Mouse (Mus musculus): ENCODE measurements around the gene Them7. TPM values are rescaled to one million over a fixed set of nuclear protein-coding genes. Genes with fewer than 3 reads are reported as not detected.
A peak's percentile ranks its signal among the peaks of the same experiment; 100 is the strongest.

Them7 gene
- polyA plus RNA-seq, 1 experiment from 2014 or later, result not detected

DNA sequence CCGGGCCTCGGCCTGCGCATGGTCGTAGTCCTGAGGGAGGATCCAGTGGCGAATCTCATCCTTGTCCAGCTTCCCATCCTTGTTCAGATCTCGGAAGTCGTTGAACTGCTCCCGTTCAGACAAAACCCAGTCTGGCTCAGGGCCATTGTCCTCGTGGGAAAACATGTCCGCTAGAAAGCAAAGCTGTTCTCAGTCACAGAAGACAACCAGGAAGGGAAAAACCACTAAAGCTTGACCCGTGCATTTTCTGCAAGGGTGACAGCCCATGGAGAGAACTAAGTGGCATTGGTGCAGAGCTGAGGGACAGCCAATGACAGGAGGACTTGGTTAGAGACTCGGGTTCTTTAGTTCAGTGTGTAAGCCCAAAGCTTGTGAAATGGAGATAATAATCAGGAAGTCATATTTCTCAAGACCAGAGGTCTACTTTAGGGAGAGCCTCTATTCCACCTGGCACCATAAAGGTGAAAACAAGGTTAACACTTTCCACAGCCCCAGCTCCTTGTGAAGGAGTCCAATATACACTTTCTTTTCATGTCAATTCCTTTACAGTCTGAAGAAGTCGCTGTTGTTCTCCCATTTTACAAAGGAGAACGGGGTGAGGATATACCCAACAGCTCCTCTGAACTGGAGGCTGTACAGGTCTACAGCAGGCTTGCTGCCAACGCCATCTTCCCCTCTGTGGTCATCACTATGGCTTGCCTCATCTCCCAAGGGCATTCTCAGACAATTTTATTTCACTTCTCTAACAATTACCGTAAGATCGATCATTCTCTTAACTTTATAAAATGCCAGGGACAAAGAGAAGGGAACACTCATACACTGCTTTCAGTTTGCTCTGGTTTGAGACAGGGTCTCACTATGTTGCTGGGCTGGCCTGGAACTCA is 165.1 kb downstream of the Them7 start:
- Histone ChIP-seq H3K27ac (no peak overlapping the region), H3K36me3 (ENCODE audit: inconsistent target) (no peaks in the 10 kb centered on the region), H3K79me2 (ENCODE audit: inconsistent target) (no peaks in the 10 kb centered on the region), H3K4me3 (ENCODE audit: inconsistent target) (no peak overlapping the region)
- WGBS (ENCODE audit: missing documents), result 71% methylated on average over 17 of the region's 17 CpGs

GRCm38 (mm10) chr2:105390653-105391413 is 166.7 kb downstream of the Them7 start:
- WGBS (ENCODE audit: missing documents), result 92% methylated on average over 6 of the region's 6 CpGs
- no peaks in the 10 kb centered on the region for H3K36me3 ChIP-seq (ENCODE audit: inconsistent target)

DNA sequence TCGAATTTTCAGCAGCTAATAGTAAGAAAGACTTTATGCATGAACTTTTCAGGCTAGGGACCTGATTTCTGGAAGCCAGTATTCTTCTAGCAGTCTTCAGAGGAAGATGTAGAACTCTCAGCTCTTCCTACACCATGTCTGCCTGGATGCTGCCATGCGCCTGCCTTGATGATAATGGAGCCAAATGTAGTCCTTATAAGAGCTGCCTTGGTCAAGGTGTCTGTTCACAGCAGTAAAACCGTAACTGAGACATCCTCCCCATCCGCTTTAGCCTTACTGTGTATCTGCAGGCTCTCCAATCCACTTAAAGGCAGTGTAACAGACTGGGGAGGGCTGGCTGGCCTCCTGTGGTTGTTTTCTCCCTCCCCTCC is 167.3 kb downstream of the Them7 start:
- Histone ChIP-seq H3K36me3 (ENCODE audit: inconsistent target) (no peaks in the 10 kb centered on the region), H3K27ac (no peak overlapping the region), H3K4me3 (ENCODE audit: inconsistent target) (no peak overlapping the region), H3K79me2 (ENCODE audit: inconsistent target) (no peaks in the 10 kb centered on the region)
- WGBS (ENCODE audit: missing documents), result 97% methylated on average over 4 of the region's 4 CpGs

More at GRCm38 (mm10) chr2:105390653-105391413, 166.7 kb downstream of the Them7 start:
- no peaks in the 10 kb centered on the region for H3K79me2 ChIP-seq (ENCODE audit: inconsistent target)
- H3K27ac ChIP-seq, result no peak overlapping the region
- H3K4me3 ChIP-seq (ENCODE audit: inconsistent target), result no peak overlapping the region

- no peaks in the 10 kb centered on the region for H3K36me3 ChIP-seq (ENCODE audit: inconsistent target)
- 93% methylated on average over 2 of the region's 2 CpGs for WGBS (ENCODE audit: missing documents)
- no peaks in the 10 kb centered on the region for H3K79me2 ChIP-seq (ENCODE audit: inconsistent target)
- H3K4me3 ChIP-seq (ENCODE audit: inconsistent target), result no peak overlapping the region
- H3K27ac ChIP-seq, result no peak overlapping the region
Measured at GRCm38 (mm10) chr2:105392514-105392913, 168.4 kb downstream of the Them7 start.

DNA sequence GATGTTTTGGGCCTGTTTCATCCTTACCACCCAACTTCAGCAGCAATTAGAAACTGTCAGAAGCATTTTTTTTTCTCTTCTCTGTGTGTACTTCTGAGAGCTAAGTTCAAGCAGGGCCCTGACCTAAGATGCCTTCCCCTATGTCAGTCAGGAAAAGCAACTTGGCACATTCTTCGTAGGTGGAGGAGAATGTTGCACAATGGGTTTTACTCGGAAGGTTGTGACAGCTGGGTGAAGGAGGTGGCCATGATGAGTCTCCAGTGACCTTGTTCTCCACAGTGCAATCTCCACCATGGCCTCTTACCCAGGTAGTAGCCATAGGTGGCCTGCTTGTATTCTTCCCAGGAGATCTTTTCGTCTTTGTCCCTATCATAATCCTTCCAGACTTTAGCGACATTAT is 170.3 kb downstream of the Them7 start:
- Histone ChIP-seq H3K79me2 (ENCODE audit: inconsistent target) (no peaks in the 10 kb centered on the region), H3K27ac (no peak overlapping the region), H3K36me3 (ENCODE audit: inconsistent target) (no peaks in the 10 kb centered on the region), H3K4me3 (ENCODE audit: inconsistent target) (no peak overlapping the region)
- WGBS (ENCODE audit: missing documents), result 72% methylated on average over 4 of the region's 4 CpGs

DNA sequence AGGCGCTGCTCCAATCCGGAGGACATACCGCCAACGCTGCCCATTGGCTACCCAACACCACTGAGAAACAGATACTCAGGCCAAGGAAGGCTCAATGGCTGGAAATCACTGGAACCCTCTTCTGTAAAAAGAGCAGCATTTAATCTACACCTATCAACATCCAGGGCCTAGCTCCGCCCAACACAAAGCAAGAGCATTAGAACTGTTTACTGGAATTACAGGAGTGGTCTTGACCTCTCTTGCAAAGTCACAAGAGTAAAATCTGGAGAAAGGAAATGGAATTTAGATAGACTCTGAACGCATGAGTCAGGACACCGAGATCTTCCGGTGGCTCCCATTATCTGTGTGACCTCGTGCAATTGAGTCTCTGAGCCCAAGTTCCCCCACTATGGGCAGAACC is 171.9 kb downstream of the Them7 start:
- Histone ChIP-seq H3K27ac (no peak overlapping the region), H3K79me2 (ENCODE audit: inconsistent target) (no peaks in the 10 kb centered on the region), H3K4me3 (ENCODE audit: inconsistent target) (no peak overlapping the region), H3K36me3 (ENCODE audit: inconsistent target) (no peaks in the 10 kb centered on the region)
- 93% methylated on average over 9 of the region's 9 CpGs for WGBS (ENCODE audit: missing documents)

DNA sequence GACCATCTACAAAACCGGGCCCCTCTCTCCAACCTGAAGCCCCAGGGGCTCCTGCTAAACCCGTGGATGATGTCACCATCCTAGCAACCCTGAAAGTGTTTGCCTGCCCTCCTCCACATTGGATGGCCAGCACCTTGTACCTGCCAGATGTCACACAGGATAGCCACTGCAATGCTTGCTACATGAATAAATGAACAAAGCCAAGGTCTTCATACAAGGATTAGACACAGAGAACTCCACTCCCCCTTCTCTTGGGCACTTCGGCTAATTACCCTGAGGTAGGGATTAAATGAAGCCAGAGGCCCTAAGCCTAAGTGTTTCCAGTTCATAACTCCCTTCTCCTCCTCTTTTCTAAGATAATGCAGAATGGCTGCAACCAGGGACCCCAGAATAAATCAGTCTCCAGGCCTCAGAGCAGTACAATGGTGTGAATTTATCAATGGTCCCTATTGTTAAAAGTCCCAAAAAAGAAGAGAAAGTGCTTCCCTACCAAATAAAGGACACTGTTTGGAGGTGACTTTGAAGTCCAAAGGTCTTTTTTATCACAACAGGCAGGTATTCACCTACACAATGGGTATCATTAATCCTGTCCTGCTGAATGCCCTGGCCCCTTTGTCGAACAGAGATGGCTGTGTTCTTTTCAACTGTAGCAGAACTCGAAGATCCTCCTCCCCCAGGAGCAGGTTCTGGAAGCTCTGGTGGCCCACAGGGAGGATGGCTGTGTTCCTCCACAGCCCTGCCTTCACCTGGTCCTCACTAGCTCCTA is 173.5 kb downstream of the Them7 start:
- 54% methylated on average over 5 of the region's 5 CpGs for WGBS (ENCODE audit: missing documents)
- no peak overlapping the region for H3K27ac ChIP-seq
- no peak overlapping the region for H3K4me3 ChIP-seq (ENCODE audit: inconsistent target)
- no peaks in the 10 kb centered on the region for H3K79me2 ChIP-seq (ENCODE audit: inconsistent target)
- no peaks in the 10 kb centered on the region for H3K36me3 ChIP-seq (ENCODE audit: inconsistent target)

- WGBS (ENCODE audit: missing documents), result under 1% methylated on average over 30 of the region's 31 CpGs
- Histone ChIP-seq H3K4me3 (ENCODE audit: inconsistent target) (peak overlapping the region; percentile 23), H3K79me2 (ENCODE audit: inconsistent target) (no peaks in the 10 kb centered on the region), H3K36me3 (ENCODE audit: inconsistent target) (no peaks in the 10 kb centered on the region), H3K27ac (no peak overlapping the region)
Measured at GRCm38 (mm10) chr2:105398636-105399084, 174.5 kb downstream of the Them7 start.

GRCm38 (mm10) chr2:105399085-105399891 is 175.2 kb downstream of the Them7 start, which contains the start of gene Rcn1:
Gene Rcn1, minus strand, starts transcription at chr2:105399319.
- 1% methylated on average over 56 of the region's 57 CpGs for WGBS (ENCODE audit: missing documents)
- H3K79me2 ChIP-seq (ENCODE audit: inconsistent target), result no peaks in the 10 kb centered on the region
- H3K36me3 ChIP-seq (ENCODE audit: inconsistent target), result no peaks in the 10 kb centered on the region
- H3K4me3 ChIP-seq (ENCODE audit: inconsistent target), result peak within 1 kb of the TSS; percentile 44
- no peak within 1 kb of the TSS for H3K27ac ChIP-seq

- no peak overlapping the region for H3K27ac ChIP-seq
- H3K4me3 ChIP-seq (ENCODE audit: inconsistent target), result no peak overlapping the region
- no peaks in the 10 kb centered on the region for H3K79me2 ChIP-seq (ENCODE audit: inconsistent target)
- 94% methylated on average over 4 of the region's 4 CpGs for WGBS (ENCODE audit: missing documents)
- no peaks in the 10 kb centered on the region for H3K36me3 ChIP-seq (ENCODE audit: inconsistent target)
Measured at GRCm38 (mm10) chr2:105400558-105400957, 176.4 kb downstream of the Them7 start.

DNA sequence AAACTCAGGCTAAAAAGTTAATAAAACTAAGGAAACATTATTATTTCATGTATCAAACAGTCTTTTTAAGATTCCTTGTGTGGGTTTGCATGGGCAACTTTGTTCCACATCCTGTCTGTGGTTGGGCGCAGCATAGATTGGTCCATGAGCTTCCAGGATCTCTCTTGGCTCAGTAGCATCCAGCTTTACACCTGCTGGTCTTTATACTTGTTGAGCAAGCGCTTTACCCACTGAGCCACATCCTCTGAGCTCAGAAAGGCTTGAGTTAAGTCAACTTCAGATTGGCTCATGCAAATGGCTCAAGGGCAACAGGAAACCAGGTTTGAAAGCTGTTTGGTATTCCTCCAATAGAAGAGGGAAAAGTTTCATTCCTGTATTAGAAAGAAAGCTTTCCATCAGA is 178.1 kb downstream of the Them7 start:
- H3K27ac ChIP-seq, result no peak overlapping the region
- H3K36me3 ChIP-seq (ENCODE audit: inconsistent target), result no peaks in the 10 kb centered on the region
- WGBS (ENCODE audit: missing documents), result 68% methylated on average over 2 of the region's 2 CpGs

GRCm38 (mm10) chr2:105408511-105408910 is 184.4 kb downstream of the Them7 start:
- 96% methylated on average over 4 of the region's 4 CpGs for WGBS (ENCODE audit: missing documents)
- Histone ChIP-seq H3K36me3 (ENCODE audit: inconsistent target) (no peaks in the 10 kb centered on the region), H3K79me2 (ENCODE audit: inconsistent target) (no peaks in the 10 kb centered on the region), H3K27ac (no peak overlapping the region), H3K4me3 (ENCODE audit: inconsistent target) (no peak overlapping the region)

More for the DNA sequence above, 178.1 kb downstream of the Them7 start:
- Histone ChIP-seq H3K79me2 (ENCODE audit: inconsistent target) (no peaks in the 10 kb centered on the region), H3K4me3 (ENCODE audit: inconsistent target) (no peak overlapping the region)

GRCm38 (mm10) chr2:105409253-105409652 is 185.1 kb downstream of the Them7 start:
- 100% methylated on average over 1 of the region's 1 CpGs for WGBS (ENCODE audit: missing documents)
- H3K4me3 ChIP-seq (ENCODE audit: inconsistent target), result no peak overlapping the region

DNA sequence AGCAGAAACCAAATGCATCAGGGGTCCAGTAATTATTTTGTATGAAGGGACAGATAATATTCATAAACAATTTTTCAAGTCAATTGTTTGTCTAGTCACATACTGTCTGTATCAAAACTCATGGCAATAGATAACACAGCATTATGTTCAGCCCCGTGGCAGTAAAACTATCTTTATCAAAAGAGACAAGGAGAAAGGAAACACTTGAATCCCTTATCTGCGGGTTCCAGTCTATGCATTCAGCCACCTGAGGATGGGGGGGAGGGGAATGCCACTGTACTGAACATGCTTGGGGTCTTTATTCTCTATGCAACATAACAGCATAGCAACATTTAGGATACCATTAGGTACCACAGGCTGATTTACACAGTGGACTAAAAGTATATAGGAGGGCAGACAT is 190.2 kb downstream of the Them7 start:
- 54% methylated on average over 2 of the region's 2 CpGs for WGBS (ENCODE audit: missing documents)
- Histone ChIP-seq H3K36me3 (ENCODE audit: inconsistent target) (no peaks in the 10 kb centered on the region), H3K27ac (no peak overlapping the region), H3K4me3 (ENCODE audit: inconsistent target) (no peak overlapping the region), H3K79me2 (ENCODE audit: inconsistent target) (no peaks in the 10 kb centered on the region)

More at GRCm38 (mm10) chr2:105409253-105409652, 185.1 kb downstream of the Them7 start:
- H3K36me3 ChIP-seq (ENCODE audit: inconsistent target), result no peaks in the 10 kb centered on the region
- no peaks in the 10 kb centered on the region for H3K79me2 ChIP-seq (ENCODE audit: inconsistent target)
- no peak overlapping the region for H3K27ac ChIP-seq

All from macrophage (primary cell).